Mouse (Mus musculus) bone marrow, adult 2 months (tissue): ENCODE measurements around the gene Rybp. TPM values are rescaled to one million over a fixed set of nuclear protein-coding genes. Genes with fewer than 3 reads are reported as not detected.

Experiments
- H3K27ac ChIP-seq: fragments of 200-500 bp; 2 replicates; pipeline ENCODE4 v1.5.1; 2012; ENCODE audit warnings: low read depth, mild to moderate bottlenecking, control low read depth, inconsistent platforms, low read length; ENCODE audit not compliant: control insufficient read depth, poor library complexity, insufficient read depth
- H3K4me1 ChIP-seq: fragments of 200-500 bp; 2 replicates; pipeline ENCODE4 v1.6.1; 2011; ENCODE audit warnings: low read length; ENCODE audit not compliant: control insufficient read depth, insufficient read depth
- H3K4me3 ChIP-seq: fragments of 200-500 bp; replicated peaks from 2 replicates; pipeline ENCODE3; 2011; ENCODE audit warnings: mild to moderate bottlenecking, low read depth, low read length, control low read depth; ENCODE audit not compliant: control insufficient read depth
- CTCF ChIP-seq: fragments of 200-500 bp; IDR thresholded peaks from 2 replicates; pipeline ENCODE4 v1.5.1; 2011; ENCODE audit warnings: low read length, control low read depth; ENCODE audit not compliant: control insufficient read depth, insufficient read depth
- POLR2A ChIP-seq: fragments of 200-500 bp; IDR thresholded peaks from 2 replicates; pipeline ENCODE4 v1.6.1; 2011; ENCODE audit warnings: low read depth, mild to moderate bottlenecking, control low read depth, low read length, borderline replicate concordance; ENCODE audit not compliant: control insufficient read depth
- WGBS: fragments of 180-500 bp; shearing (Covaris S2); methylation state at CpG from one replicate; pipeline ENCODE4 v1.1.7; 2018; 5-methylcytosine and 5-hydroxymethylcytosine counted together
- polyA plus RNA-seq: library from polyadenylated mRNA; stranded (reverse); fragments of >200 nt; gene quantifications from 2 replicates; pipeline ENCODE4 v1.2.4, GENCODE M21; 2011; ENCODE audit warnings: low replicate concordance; ENCODE audit not compliant: missing spikeins, insufficient read depth, insufficient read length

The Rybp gene
- polyA plus RNA-seq, 1 experiment, result 23.5 TPM

DNA sequence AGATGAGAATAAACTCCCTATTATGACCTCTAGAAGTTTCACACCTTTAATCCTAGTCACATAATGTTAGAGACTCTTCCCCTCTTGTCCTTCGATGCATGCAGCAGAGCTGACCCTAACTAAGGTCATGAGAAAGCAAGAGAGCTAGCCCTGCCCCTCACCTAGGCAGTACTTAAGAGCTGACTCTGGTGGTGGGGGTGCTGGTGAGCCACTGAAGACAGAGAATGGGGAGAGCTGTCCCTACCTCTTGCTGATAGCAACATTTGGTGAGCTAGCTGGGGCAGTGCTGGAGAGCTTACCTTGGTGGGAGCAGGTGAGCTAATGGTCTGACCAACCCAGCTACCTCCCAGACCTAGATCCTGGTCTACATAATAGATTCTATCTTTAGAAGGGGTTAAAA is 8.4 kb downstream of the Rybp start:
- 91% methylated on average over 1 of the region's 1 CpGs for WGBS
- no peaks in the 10 kb centered on the region; the same call in 1 of the 2 replicates for H3K4me1 ChIP-seq
- no peak for TF ChIP-seq POLR2A
- no peak overlapping the region for H3K4me3 ChIP-seq
- H3K27ac ChIP-seq, result no peak overlapping the region

DNA sequence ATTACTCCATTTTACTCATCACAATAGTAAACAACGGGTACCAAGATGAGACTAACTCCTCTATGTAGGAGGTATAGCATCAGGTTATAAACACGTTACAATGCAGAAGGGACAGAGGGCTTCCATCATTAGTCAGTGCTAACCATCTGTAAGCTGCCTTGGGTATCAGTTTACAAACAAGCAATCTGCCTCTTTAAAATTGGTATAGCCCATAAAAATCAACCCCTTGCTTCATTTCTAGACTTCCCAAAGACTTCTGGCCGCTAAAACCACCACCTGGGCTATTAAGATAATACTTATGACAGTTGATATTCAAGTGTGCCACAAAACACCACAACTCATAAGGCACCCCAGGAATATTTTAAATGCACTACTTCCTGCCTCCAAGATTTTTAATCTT is 10.9 kb downstream of the Rybp start:
- TF ChIP-seq CTCF, result no peak
- TF ChIP-seq POLR2A, result no peak
- peaks cover 2% of the 10 kb centered on the region for H3K4me1 ChIP-seq

DNA sequence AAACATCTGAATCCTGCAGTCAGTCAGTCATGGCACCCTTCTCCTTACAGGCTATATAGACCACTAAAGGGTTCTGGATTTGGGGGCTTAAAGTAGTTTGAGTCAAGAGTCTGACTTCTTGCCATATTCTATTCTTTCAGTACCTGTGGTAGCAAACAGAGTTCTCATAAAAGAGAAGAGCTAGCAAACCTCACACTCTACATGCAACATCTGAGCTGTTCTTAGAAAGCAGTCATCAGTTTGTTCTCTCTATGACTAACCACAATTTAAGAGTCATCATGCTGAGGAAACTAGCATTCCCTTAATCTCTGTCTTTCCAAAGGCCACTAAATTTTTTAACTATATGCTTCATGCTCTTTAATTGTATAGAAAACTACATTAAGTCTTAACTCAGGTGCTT is 11.6 kb downstream of the Rybp start:
- Histone ChIP-seq H3K27ac (no peak overlapping the region), H3K4me1 (peaks cover 2% of the 10 kb centered on the region), H3K4me3 (no peak overlapping the region)
- TF ChIP-seq POLR2A (no peak), CTCF (no peak)

More for the DNA sequence above, 10.9 kb downstream of the Rybp start:
- 61% methylated on average over 3 of the region's 3 CpGs for WGBS
- Histone ChIP-seq H3K4me3 (no peak overlapping the region), H3K27ac (no peak overlapping the region)

DNA sequence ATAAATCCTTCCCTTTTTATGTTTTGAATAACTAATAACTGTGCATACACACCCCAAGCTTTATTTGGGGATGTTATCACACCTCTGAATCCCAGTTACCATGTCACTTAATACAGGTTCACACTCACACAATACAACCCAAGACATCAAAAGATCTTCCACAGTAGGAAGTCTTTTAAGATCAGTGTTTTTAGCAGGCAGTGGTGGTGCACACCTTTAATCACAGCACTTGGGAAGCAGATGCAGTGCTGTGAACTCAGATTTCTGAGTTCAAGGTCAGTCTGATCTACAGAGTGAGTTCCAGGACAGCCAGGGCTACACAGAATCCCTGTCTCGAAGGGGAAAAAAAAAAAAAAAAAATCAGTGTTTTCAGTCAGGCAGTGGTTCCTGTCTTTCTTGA is 13.7 kb downstream of the Rybp start:
- no peak overlapping the region for H3K27ac ChIP-seq
- WGBS, result 50% methylated on average over 1 of the region's 1 CpGs
- H3K4me1 ChIP-seq, result peaks cover 2% of the 10 kb centered on the region
- H3K4me3 ChIP-seq, result no peak overlapping the region
- TF ChIP-seq CTCF (no peak), POLR2A (no peak)

DNA sequence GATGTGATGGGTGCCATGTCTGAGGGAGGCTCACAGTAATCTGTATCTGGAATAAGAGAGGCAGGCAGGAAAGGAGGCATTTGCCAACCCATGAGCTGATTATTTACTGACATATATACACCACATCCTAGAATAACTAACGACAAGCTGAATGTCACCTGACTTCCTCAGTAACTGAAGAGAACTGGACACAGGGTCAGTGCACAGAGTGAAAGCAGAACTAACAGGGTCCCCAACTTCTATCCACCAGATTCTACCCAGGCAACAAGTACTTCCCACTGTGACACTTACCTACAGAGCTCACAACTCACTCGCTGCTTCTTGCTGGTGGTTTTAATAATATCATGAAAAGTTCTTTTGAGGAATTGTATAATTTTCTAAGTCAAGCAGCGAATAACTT is 15.3 kb downstream of the Rybp start:
- no peak overlapping the region for H3K4me3 ChIP-seq
- no peak for TF ChIP-seq POLR2A
- no peak for TF ChIP-seq CTCF
- H3K27ac ChIP-seq, result no peak overlapping the region
- H3K4me1 ChIP-seq, result peaks cover 2% of the 10 kb centered on the region
- WGBS, result 32% methylated on average over 3 of the region's 3 CpGs

DNA sequence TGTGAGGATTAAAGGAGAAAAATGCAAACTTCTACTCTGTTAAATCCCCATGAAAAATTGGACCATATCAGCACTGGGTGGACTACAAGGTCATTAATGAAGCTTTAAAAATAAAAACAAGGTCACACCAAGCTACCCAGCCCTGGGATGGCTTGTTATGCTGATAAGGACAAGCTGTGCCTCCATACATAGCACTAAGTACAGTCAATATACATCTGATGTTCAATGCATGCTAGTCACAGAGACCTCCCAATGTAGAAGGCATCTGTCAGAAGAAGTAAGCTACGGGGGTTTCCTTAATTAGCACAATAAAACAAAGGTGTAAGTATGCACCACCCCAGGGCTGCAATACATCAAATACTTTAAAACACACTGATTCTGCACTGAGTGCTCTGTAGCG is 16.5 kb downstream of the Rybp start:
- TF ChIP-seq CTCF (no peak), POLR2A (no peak)
- Histone ChIP-seq H3K4me1 (peaks cover 2% of the 10 kb centered on the region), H3K4me3 (no peak overlapping the region), H3K27ac (no peak overlapping the region)
- 87% methylated on average over 2 of the region's 2 CpGs for WGBS

DNA sequence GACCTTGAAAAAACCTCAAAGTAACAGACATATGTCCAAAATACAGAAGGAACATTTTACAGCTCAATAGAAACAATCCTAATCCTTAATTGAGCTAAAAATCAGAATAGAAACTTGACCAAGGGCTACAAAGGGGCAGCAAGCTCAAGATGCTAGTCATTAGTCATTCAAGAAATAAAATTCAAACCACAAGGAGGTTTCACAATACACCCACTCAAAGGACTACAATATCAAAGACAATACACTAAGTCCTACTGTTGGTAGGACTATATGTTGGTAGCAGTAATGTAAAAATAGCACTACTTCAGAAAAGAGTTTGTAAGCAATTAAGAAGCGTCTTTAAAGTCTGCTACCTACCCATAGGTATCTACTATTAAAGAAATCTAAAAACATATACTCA is 27.7 kb downstream of the Rybp start:
- Histone ChIP-seq H3K4me3 (no peak overlapping the region), H3K27ac (no peak overlapping the region), H3K4me1 (no peaks in the 10 kb centered on the region; the same call in 1 of the 2 replicates)
- WGBS, result 80% methylated on average over 1 of the region's 1 CpGs
- no peak for TF ChIP-seq POLR2A
- TF ChIP-seq CTCF, result no peak

DNA sequence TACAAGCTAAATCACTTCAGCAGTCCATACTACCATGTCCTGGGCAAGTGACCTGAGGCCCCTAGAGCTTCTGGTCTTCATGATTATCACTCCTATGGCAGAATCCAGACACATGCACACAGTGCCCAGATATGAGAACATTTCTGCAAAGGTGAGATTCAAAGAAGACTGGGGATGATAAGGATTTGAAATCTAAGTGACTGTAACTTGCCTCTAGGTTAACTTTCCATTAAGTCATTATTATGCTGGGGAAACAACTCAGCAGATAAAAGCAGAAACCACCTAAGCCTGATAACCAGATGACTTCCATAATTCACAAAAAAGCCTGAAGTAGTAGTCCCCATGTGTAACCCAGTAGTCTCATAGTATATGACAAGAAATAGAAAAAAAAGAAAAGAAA is 29.0 kb downstream of the Rybp start:
- Histone ChIP-seq H3K27ac (no peak overlapping the region), H3K4me1 (no peaks in the 10 kb centered on the region), H3K4me3 (no peak overlapping the region)
- TF ChIP-seq POLR2A (no peak), CTCF (no peak)

DNA sequence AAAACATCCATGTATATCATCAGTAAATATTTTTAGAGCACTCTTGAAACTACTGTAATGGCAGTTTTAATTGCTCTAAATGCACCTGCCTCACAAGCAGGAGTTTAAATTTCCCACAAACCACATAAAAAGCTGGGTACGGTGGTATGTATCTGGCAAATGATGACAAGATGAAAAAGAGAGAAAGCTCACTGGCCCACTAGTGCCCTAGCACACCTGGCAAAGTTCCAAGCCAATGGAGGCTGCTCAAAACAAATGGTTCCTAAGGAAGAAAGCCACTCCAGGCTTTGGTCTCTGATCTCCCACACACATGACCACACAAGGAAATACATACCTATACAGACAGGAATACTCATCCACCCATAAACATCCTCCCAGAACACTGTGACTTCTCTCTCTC is 31.9 kb downstream of the Rybp start:
- WGBS, result 33% methylated on average over 1 of the region's 1 CpGs
- Histone ChIP-seq H3K27ac (no peak overlapping the region), H3K4me3 (no peak overlapping the region), H3K4me1 (no peaks in the 10 kb centered on the region)
- TF ChIP-seq CTCF (no peak), POLR2A (no peak)
